Mouse (Mus musculus): ENCODE data around the gene Glmp.
"Not testable (repeated sequence)": the region's sequence is repeated elsewhere in the genome, so short reads cannot be mapped to it uniquely, and the experiment has no call there.

Glmp gene

DNA sequence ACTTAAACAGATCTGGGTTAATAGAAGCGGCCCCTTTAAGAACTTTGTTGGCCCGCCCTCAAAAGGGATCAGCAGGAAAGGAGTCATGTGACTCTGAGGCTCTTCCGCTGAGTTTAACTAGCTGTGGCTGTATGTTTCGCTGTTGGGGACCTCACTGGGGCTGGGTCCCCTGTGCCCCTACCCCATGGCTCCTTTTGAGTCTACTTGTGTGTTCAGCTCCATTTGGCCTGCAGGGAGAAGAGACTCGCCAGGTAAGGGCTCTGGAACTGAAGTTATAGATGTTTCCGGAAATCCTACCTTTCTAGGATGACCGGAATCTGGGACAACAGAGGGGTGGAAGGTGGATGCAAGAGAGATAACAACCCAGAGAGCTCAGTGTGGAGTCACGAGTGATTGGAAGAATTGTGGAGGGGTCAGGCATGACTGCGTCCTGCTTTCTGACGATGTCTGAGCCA, at the start of gene Glmp:
Glmp (plus strand) TSS at position 73 of the 455 bp plus-strand sequence.
- peak; percentile 77 for DNase-seq (ENCODE audit: low read depth, low spot score)

GRCm38 (mm10) chr3:88276121-88276520, 48.7 kb upstream of the Glmp start:
- DNase-seq (ENCODE audit: low read depth, low spot score), result no peak

DNA sequence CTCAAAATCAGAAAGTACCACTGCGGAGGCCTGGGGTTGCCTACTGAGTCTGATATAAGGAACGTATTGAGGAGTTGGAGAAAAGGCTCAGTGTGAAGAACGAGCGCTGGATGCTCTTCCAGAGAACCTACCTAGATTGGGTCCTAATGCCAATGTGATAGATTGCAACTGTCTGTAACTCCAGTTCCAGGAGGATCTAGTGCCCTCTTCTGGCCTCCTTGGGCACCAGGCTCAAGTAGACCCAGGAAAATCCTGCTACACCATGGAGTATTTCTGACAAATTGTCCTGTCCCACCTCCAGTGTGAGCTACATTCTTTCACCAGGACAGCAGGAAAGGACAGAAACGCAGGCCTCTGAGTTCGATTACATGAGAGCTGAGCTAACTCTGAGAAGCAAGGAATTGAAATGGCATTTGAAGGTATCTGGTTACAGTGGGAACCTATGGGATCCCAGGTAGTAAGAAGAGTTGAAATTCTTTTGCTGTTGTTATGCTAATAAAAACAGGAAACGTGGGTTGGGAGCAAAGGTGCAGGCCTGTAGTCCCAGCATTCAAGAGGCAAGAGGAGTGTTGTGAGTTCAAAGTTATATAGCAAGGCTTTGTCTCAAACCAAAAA, 48.2 kb upstream of the Glmp start:
- peak; percentile 95 for DNase-seq (ENCODE audit: low read depth, low spot score)

- DNase-seq (ENCODE audit: low read depth, low spot score), result peak; percentile 67
These were observed 44.8 kb upstream of the Glmp start for GRCm38 (mm10) chr3:88280035-88280434.

- peak; percentile 96 for DNase-seq (ENCODE audit: low read depth, low spot score)
These were observed 43.5 kb upstream of the Glmp start for GRCm38 (mm10) chr3:88281141-88281916.

GRCm38 (mm10) chr3:88284815-88285564, 39.8 kb upstream of the Glmp start:
- DNase-seq (ENCODE audit: low read depth, low spot score), result peak; percentile 55

DNA sequence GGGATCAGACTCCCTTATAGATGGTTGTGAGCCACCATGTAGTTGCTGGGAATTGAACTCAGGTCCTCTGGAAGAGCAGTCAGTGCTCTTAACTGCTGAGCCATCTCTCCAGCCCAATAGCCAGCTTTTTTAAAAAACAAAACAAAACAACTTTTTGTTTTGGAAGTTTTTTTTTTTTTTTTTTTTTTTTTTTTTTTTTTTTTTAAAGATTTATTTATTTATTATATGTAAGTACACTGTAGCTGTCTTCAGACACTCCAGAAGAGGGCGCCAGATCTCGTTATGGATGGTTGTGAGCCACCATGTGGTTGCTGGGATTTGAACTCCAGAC, 39.3 kb upstream of the Glmp start:
- not testable (repeated sequence) for DNase-seq (ENCODE audit: low read depth, low spot score)

GRCm38 (mm10) chr3:88287110-88287509, 37.7 kb upstream of the Glmp start, which contains the start of gene Gm38392:
Gene Gm38392, minus strand, starts transcription at chr3:88287210.
- no peak for DNase-seq (ENCODE audit: low read depth, low spot score)

- peak; percentile 73 for DNase-seq (ENCODE audit: low read depth, low spot score)
These were observed 36.6 kb upstream of the Glmp start for GRCm38 (mm10) chr3:88288133-88288713.

GRCm38 (mm10) chr3:88291970-88292369, 32.9 kb upstream of the Glmp start:
- DNase-seq (ENCODE audit: low read depth, low spot score), result peak; percentile 72

- DNase-seq (ENCODE audit: low read depth, low spot score), result not testable (repeated sequence)
These were observed 29.6 kb upstream of the Glmp start for GRCm38 (mm10) chr3:88295272-88295671.

DNA sequence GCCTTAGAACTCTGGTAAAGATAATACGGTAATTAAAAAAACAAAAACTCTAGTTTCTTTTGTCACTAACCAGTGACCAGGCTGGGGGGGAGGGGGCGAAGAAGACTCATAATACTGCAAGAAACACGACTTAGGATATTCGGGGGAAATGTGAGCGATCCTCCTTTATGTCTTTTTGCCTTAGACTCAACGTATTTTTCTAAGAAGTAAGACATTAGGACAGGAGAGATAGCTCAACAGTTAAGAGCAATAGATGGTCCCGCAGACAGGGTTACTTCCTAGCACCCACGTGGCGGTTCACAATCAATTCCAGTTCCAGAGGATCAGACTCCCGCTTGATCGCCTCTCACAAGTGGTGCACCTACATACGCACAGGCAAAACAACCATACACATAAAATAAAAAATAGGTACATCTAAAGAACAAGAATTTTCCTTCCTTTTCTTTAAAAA, 28.7 kb upstream of the Glmp start:
- no peak for DNase-seq (ENCODE audit: low read depth, low spot score)

DNA sequence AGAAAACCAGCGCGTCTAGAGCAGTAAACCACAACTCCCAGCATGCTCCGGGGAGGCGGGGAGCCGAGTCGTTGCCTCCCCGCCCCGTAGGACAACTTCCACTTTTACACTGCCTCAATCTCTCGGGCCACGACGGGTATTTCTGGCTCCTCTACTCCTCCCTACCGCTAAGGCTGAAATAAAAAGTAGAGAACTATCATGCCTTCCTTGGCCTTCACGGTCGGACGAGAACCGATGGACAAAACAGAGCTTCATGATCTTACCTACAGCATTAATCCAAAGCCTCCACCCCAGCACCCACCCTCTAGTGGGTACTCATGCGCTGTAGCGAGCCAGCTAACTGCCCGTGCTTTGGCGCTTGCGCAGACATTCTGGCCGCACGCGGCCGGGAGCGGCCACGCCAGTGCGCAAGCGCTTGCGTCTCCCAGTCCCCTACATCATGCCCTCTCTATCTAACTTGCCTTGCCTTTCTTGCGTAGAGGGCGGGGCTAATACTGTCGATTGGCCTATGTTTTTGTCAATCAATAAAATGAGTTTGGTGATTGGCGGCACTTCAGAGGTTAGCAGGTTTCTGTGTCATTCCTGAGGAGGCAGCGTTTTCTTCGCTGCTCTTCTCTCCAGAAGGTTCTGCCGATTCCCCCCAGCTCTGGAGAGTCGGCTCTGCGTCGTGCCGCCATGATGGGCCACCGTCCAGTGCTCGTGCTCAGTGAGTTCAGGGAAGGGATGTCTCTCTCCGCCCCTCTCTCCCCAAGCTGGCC, 28.1 kb upstream of the Glmp start, which contains the start of the genes Tsacc and Cct3:
Tsacc (minus strand) TSS at position 439 of the 758 bp plus-strand sequence.
Cct3 (plus strand) TSS at position 556 of the 758 bp plus-strand sequence.
- DNase-seq (ENCODE audit: low read depth, low spot score), result peak; percentile 100

DNA sequence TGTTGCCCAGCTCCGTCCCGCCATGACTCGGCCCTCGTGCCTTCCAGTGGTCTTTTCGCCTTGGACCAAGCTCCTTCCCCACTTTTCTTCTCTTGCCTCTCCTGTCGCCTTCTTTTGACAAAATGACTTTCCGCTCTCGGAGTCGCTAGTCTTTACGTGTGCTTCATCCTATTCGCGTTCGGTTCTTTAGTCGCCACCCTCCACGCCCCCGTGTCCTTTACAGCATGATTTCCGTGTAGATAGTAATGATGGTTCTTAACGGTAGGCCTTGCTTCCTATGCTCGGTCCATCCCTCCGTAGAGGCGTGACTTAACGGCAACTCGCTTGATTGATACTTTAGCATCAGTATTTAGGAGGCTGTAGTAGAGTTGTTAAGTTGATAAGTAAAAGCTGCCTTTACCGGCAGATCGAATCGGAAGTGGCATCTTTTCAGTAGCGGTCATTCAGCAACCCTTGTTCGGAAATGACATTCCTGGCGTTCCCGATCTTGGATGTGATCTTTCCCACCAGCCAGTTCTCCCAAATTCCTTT, 27.4 kb upstream of the Glmp start:
- DNase-seq (ENCODE audit: low read depth, low spot score), result peak; percentile 44

DNA sequence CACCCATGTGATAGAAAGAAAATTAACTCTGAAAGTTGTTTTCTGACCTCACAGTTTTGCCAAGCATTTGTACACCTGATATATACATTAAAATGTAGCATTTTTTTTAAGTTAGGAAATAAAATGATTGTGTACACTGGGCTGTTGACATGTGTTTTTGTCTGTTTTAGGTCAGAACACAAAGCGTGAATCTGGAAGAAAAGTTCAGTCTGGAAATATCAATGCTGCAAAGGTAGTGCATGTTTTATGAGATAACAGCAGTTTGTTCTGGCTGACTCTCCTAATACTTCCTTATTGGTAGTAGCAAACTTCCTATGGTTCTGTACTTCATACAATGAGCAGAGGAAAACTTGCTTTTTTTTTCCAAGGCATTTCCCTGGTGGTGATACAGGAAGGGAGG, 25.7 kb upstream of the Glmp start:
- no peak for DNase-seq (ENCODE audit: low read depth, low spot score)

DNA sequence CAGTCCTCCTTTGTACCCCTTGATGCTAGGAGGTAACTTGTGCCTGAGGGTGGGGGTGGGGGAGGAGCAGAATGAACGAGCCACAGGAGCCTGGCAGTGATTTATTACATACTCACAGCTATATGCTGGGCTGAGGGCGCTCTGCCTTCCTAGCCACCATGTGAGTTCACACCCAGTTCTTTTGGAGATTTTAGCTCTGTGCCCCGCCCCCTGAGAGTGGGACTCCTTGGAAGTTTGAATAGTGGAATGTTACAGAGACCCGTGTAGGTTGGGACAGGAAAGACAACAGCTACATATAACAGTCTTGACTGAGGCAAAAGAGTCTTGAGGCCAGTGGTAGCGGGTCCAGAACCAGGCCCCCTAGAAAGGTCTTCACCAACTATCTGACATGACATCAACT, 4.1 kb downstream of the Glmp start:
- DNase-seq (ENCODE audit: low read depth, low spot score), result no peak

DNA sequence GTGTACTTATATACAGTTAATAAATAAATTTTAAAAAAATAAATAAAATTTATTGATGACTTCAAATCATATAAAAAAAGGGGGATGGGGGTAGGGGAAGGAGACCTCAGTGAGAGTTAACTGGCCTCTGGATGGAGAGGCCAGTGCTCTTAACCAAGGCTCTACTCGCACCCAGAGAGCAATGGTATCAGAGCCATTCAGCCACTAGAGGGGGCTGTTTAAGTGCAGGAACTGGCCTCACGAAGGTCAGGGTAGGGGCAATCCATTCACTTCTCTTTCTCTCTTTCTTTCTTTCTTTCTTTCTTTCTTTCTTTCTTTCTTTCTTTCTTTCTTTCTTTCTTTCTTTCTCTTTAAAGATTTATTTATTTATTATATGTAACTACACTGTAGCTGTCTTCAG, 6.5 kb downstream of the Glmp start:
- DNase-seq (ENCODE audit: low read depth, low spot score), result peak; percentile 76

GRCm38 (mm10) chr3:88334029-88334658, 9.3 kb downstream of the Glmp start:
- DNase-seq (ENCODE audit: low read depth, low spot score), result peak; percentile 74

GRCm38 (mm10) chr3:88334902-88335435, 10.1 kb downstream of the Glmp start:
- DNase-seq (ENCODE audit: low read depth, low spot score), result no peak

Data from ES-CJ7 (cell line).